Mouse (Mus musculus): ENCODE data around the gene Dennd2c.
"Not testable (repeated sequence)": the region's sequence is repeated elsewhere in the genome, so short reads cannot be mapped to it uniquely, and the experiment has no call there.

The Dennd2c gene

GRCm38 (mm10) chr3:103169771-103170170 is 67.4 kb downstream of the Dennd2c start:
- peak; percentile 87 for DNase-seq (ENCODE audit: low read depth, low spot score)

- DNase-seq (ENCODE audit: low read depth, low spot score), result peak; percentile 98
These were observed 69.3 kb downstream of the Dennd2c start, which contains the start of gene Bcas2 for GRCm38 (mm10) chr3:103171505-103172267. TSS of gene Bcas2 (plus strand) at chr3:103171655.

- no peak for DNase-seq (ENCODE audit: low read depth, low spot score)
These were observed 70.2 kb downstream of the Dennd2c start for GRCm38 (mm10) chr3:103172615-103173014.

DNA sequence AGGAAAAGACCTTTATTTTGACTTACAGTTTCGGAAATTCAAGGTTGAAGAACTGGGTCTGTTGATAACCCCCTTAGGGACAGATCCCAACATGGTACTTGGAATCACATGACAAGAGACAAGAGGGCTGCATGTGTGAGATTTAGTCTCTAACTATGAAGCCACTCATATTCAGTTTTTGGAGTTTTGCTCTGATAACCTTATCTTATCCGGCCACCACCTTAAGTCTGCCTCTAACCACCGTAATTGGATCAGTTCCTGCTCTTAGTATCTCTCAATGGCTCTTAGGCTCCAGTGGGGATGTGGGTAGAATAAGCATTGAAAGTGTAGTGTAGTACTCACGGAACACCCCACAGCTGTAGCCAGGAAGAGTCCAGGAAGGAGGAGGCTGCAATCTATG is 74.3 kb downstream of the Dennd2c start:
- no peak for DNase-seq (ENCODE audit: low read depth, low spot score)

- no peak for DNase-seq (ENCODE audit: low read depth, low spot score)
These were observed 77.1 kb downstream of the Dennd2c start for GRCm38 (mm10) chr3:103179527-103179926.

DNA sequence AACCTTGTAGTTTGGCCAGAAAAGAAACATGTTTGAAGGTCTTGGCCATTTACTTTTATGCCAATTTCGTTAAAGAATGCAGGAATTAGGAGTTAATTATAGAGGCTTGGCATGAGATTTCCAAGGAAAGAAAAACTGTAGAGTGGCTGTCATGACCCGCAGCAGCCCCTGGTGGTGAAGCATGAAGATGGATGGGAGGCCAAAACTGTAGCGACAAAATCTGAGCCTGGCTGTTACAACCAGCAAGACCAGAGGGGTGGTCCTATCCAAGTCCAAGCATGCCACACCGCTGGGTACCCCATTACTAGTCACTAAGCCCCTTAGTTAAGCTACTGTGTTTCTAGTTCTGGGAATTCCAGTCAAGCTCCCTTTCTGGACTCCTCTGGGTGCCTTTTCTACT is 78.8 kb downstream of the Dennd2c start:
- no peak for DNase-seq (ENCODE audit: low read depth, low spot score)

GRCm38 (mm10) chr3:103182821-103183220 is 80.4 kb downstream of the Dennd2c start:
- DNase-seq (ENCODE audit: low read depth, low spot score), result no peak

- not testable (repeated sequence) for DNase-seq (ENCODE audit: low read depth, low spot score)
These were observed 82.1 kb downstream of the Dennd2c start for GRCm38 (mm10) chr3:103184467-103184866.

- no peak for DNase-seq (ENCODE audit: low read depth, low spot score)
These were observed 86.0 kb downstream of the Dennd2c start for GRCm38 (mm10) chr3:103188451-103188850.

DNA sequence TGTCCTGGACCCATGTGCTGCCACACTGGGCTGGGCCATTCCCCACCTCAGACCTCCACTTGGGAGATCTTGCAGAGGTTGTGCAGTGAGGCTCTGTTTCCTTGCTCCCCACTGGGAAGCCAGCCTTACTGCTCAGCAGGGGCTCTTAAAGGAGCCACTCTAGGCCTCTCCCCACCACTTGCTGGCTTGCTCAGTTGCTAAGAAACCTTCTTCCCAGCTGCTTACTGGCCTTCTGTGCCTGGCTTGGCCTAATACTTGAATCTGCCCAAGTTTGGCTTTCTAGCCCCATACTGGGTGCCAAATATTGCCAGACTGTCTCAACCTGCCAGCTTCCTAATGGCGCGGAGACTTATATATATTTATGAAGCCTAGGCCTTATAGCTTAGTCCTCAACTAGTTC is 86.5 kb downstream of the Dennd2c start:
- no peak for DNase-seq (ENCODE audit: low read depth, low spot score)

- DNase-seq (ENCODE audit: low read depth, low spot score), result no peak
These were observed 89.8 kb downstream of the Dennd2c start for GRCm38 (mm10) chr3:103192161-103192560.

- no peak for DNase-seq (ENCODE audit: low read depth, low spot score)
These were observed 90.8 kb downstream of the Dennd2c start for GRCm38 (mm10) chr3:103193186-103193585.

GRCm38 (mm10) chr3:103196320-103196823 is 94.0 kb downstream of the Dennd2c start:
- no peak for DNase-seq (ENCODE audit: low read depth, low spot score)

DNA sequence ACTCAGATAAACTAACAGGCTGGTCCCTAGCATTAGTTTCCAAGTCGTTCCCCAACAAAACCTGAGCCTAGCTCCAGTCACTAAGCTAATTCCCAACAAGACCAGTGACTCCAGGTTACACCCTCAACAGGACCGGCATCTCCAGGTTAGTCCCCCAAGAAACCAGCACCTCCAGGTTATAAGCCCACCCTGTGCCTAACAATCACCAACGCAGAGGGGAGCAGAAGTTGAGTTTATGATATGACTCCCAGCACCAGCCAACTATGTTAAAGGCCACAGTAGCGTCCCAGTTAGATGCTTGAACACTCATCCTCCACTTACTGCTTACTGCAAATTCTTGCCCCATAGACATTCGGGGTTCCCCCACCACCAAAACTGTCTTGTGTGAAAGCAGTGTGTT is 97.0 kb downstream of the Dennd2c start:
- no peak for DNase-seq (ENCODE audit: low read depth, low spot score)

- not testable (repeated sequence) for DNase-seq (ENCODE audit: low read depth, low spot score)
These were observed 98.7 kb downstream of the Dennd2c start for GRCm38 (mm10) chr3:103201105-103201504.

DNA sequence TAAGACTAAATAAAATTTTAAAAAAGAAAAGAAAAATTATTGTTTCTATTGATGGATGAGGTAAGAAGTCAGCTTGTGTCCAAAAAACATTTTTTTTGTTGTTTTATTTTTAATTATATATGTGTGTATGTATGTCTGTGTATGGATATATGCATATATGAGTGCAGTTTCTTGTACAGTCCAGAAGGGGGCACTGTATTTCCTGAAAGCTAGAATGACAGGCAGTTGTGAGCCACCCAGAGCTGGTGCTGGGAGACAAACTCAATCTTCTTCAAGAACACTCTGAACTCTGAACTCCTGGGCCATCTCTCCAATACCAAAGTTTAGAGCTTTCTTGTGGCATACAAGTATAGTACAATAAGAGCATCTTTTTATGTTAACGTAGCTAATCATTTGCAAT is 101.2 kb downstream of the Dennd2c start:
- DNase-seq (ENCODE audit: low read depth, low spot score), result no peak

DNA sequence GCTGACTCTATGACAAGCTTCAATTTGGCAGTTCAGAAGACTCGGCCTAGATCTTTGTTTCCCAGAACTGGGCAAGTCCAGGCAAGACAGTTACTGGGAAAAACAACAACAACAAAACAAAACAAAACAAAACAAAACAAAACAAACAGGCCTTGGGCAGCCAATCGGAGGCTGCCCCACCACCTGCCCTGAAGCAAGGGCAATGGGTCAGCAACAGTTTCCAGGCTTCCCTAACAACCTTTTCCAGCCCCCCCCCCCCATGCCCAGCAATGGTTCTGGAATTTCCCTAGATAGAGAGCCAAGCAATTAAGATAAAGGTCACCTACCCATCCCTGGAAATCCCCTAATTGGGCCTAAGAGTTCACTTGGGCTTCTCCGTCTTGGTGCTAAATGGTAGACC is 102.0 kb downstream of the Dennd2c start:
- no peak for DNase-seq (ENCODE audit: low read depth, low spot score)

DNA sequence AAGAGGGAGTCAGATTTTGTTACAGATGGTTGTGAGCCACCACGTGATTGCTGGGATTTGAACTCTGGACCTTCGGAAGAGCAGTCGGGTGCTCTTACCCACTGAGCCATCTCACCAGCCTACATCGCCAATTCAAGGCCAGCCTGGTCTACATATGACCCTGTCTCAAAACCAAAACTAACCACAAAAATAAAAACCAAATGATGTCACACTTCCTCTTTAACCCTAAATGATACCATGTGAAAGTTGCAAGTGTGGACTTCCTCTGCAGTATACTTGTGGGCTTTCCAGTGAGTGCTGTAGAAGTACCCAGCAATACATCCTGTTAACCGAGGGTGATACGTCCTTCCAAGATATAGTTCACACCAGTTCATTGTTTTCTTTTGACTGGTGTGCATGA is 104.0 kb downstream of the Dennd2c start:
- no peak for DNase-seq (ENCODE audit: low read depth, low spot score)

DNA sequence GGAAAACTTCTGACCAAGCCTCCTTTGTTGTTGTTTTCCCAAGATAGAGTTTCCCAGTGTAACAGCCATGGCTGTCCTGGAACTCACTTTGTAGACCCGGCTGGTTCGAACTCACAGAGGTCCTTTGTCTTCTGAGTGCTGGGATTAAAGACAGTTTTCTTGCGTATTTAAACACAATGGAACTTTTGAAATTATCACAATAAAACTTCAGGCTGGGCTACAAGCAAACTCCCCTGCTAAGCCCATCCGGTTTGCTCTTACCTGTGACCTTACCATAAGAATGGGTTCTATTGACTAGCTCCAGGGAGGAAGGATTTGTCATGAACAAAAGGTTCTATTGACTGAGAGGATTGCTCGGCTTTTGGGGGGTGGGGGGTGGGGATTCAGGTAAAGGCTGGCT is 105.3 kb downstream of the Dennd2c start:
- DNase-seq (ENCODE audit: low read depth, low spot score), result no peak

DNA sequence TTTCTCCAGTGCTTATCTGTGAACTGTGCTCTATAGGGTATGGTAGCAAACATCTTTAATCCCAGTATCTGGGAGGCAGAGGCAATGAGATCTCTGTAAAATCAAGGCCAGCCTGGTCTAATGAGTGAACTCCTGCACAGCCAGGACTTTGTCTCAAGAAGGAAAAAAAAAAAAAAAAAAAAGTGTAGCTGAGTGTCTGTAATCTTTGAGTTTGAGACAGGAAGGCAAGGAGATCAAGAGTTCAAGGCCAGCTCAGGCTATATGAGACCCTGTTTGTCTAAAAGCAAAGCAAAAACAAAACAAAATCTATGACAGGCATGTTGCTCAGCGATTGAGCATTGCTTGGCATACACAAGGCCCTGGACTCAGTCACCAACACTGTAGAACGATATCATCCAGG is 105.8 kb downstream of the Dennd2c start:
- no peak for DNase-seq (ENCODE audit: low read depth, low spot score)

GRCm38 (mm10) chr3:103211101-103211500 is 108.7 kb downstream of the Dennd2c start:
- DNase-seq (ENCODE audit: low read depth, low spot score), result no peak

GRCm38 (mm10) chr3:103212142-103212541 is 109.7 kb downstream of the Dennd2c start:
- DNase-seq (ENCODE audit: low read depth, low spot score), result no peak

DNA sequence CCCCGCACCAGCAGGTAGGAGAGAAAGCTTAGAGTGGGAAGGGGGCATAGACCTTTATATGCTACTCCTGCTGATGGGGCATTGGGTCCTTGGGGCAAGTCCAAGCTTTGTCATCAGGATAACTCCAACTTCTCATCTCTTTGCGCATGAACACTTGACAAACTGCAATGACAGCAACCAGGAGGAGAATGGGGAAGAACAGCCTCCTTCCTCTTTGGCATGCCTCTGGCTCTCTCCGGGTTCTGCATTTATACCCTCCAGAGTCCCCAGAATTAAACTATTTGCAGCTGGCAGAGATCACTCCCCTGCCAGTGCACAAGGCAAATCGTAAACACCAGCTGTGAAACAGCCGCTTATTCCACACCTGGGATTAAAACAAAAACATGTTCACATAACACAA is 111.1 kb downstream of the Dennd2c start:
- DNase-seq (ENCODE audit: low read depth, low spot score), result no peak
